Mouse (Mus musculus) stomach, postnatal 0 days (tissue): ENCODE measurements around the gene Ehbp1. TPM values are rescaled to one million over a fixed set of nuclear protein-coding genes. Genes with fewer than 3 reads are reported as not detected.
A peak's percentile ranks its signal among the peaks of the same experiment; 100 is the strongest.

Experiments used
- ATAC-seq: fragments of 200-750 bp; cut with Nextera tagmentation; 2 replicates; pipeline ENCODE4 v1.8.0; 2017; ENCODE audit not compliant: low FRiP score, low TSS enrichment
- DNase-seq: peaks from one replicate; pipeline ENCODE4 v3.0.0-alpha.2; 2016; ENCODE audit warnings: low spot score
- H3K27ac ChIP-seq: fragments of 300-500 bp; sonication (generic); replicated peaks from 2 replicates; pipeline ENCODE4 v1.5.1; 2014; ENCODE audit warnings: mild to moderate bottlenecking, control low read depth
- H3K27me3 ChIP-seq: fragments of 300-500 bp; sonication (generic); 2 replicates; pipeline ENCODE4 v1.6.1; 2014; ENCODE audit warnings: low read length; ENCODE audit not compliant: control insufficient read depth, insufficient read depth
- H3K36me3 ChIP-seq: fragments of 300-500 bp; sonication (generic); 2 replicates; pipeline ENCODE4 v1.6.1; 2014; ENCODE audit warnings: low read length, mixed read lengths; ENCODE audit not compliant: control insufficient read depth, insufficient read depth
- H3K4me1 ChIP-seq: fragments of 300-500 bp; sonication (generic); replicated peaks from 2 replicates; pipeline ENCODE4 v1.6.1; 2014; ENCODE audit warnings: antibody characterized with exemption; ENCODE audit not compliant: control insufficient read depth, insufficient read depth
- H3K4me2 ChIP-seq: fragments of 300-500 bp; sonication (generic); replicated peaks from 2 replicates; pipeline ENCODE4 v1.6.1; 2014; ENCODE audit warnings: low read depth, mild to moderate bottlenecking, control low read depth, moderate library complexity
- H3K4me3 ChIP-seq: fragments of 300-500 bp; sonication (generic); 2 replicates; pipeline ENCODE4 v1.5.1; 2014; ENCODE audit warnings: low read depth, low read length, control low read depth
- H3K9ac ChIP-seq: fragments of 300-500 bp; sonication (generic); 2 replicates; pipeline ENCODE4 v1.6.1; 2014; ENCODE audit warnings: mild to moderate bottlenecking, low read length, control low read depth, mixed read lengths
- H3K9me3 ChIP-seq: fragments of 300-500 bp; sonication (generic); 2 replicates; pipeline ENCODE4 v1.6.1; 2016; ENCODE audit warnings: low read length; ENCODE audit not compliant: control insufficient read depth
- CTCF ChIP-seq: IDR thresholded peaks from 2 replicates; pipeline ENCODE4 v1.5.1; 2016; ENCODE audit warnings: antibody characterized with exemption, low read depth, mild to moderate bottlenecking, moderate library complexity
- EP300 ChIP-seq: optimal IDR thresholded peaks from 2 replicates; pipeline ENCODE3; 2016; ENCODE audit warnings: antibody characterized with exemption
- WGBS: fragments of 180-500 bp; shearing (Covaris S2); extraction: QIAGEN DNeasy Blood & Tissue Kit; methylation state at CpG from one replicate; pipeline ENCODE4 v1.1.7; 2014; 5-methylcytosine and 5-hydroxymethylcytosine counted together
- polyA plus RNA-seq: library from polyadenylated mRNA; unstranded; fragments of >200 nt; fragmentation: Nextera tagmentation; extraction: Ambion mirVana; gene quantifications from 2 replicates; pipeline ENCODE4 v1.2.1, GENCODE M21; 2015

Gene Ehbp1
- polyA plus RNA-seq, 1 experiment from 2014 or later = 3.8 TPM

- no peaks in the 10 kb centered on the region for H3K36me3 ChIP-seq
- no peak overlapping the region for H3K4me3 ChIP-seq
- no peaks in the 10 kb centered on the region for H3K27me3 ChIP-seq
- DNase-seq (no peak), ATAC-seq (no peak)
- no peak overlapping the region for H3K9ac ChIP-seq
- H3K9me3 ChIP-seq = no peaks in the 10 kb centered on the region
- H3K4me2 ChIP-seq = no peak overlapping the region
- peaks cover 5% of the 10 kb centered on the region for H3K4me1 ChIP-seq
- H3K27ac ChIP-seq = peak overlapping the region; percentile 71
- WGBS = 56% methylated on average over 1 of the region's 1 CpGs
- TF ChIP-seq EP300 (no peak), CTCF (no peak)
Measured at GRCm38 (mm10) chr11:22348536-22348910, 6.4 kb upstream of the Ehbp1 start.

- Histone ChIP-seq H3K4me2 (no peak overlapping the region), H3K27ac (peak overlapping the region; percentile 71), H3K4me3 (no peak overlapping the region), H3K4me1 (peaks cover 5% of the 10 kb centered on the region), H3K9ac (no peak overlapping the region), H3K9me3 (no peaks in the 10 kb centered on the region), H3K27me3 (no peaks in the 10 kb centered on the region), H3K36me3 (no peaks in the 10 kb centered on the region)
- DNase-seq = no peak
- WGBS = 38% methylated on average over 13 of the region's 13 CpGs
- ATAC-seq = peak; percentile 48; the same call in 1 of the 2 replicates
- TF ChIP-seq EP300 (peak; percentile 85), CTCF (no peak)
Measured at GRCm38 (mm10) chr11:22347651-22348535, 5.8 kb upstream of the Ehbp1 start.

- Histone ChIP-seq H3K27ac (no peak overlapping the region), H3K27me3 (no peaks in the 10 kb centered on the region), H3K4me3 (no peak overlapping the region), H3K4me2 (no peak overlapping the region), H3K9ac (no peak overlapping the region), H3K9me3 (no peaks in the 10 kb centered on the region), H3K4me1 (no peaks in the 10 kb centered on the region), H3K36me3 (no peaks in the 10 kb centered on the region)
- DNase-seq (no peak), ATAC-seq (no peak)
- TF ChIP-seq EP300 = no peak
- WGBS = 69% methylated on average over 2 of the region's 2 CpGs
Measured at GRCm38 (mm10) chr11:22327302-22327910, 14.7 kb downstream of the Ehbp1 start.

- DNase-seq (no peak), ATAC-seq (no peak)
- Histone ChIP-seq H3K9me3 (no peaks in the 10 kb centered on the region), H3K36me3 (no peaks in the 10 kb centered on the region), H3K4me3 (no peak overlapping the region), H3K9ac (no peak overlapping the region), H3K4me2 (no peak overlapping the region), H3K27ac (no peak overlapping the region), H3K4me1 (no peaks in the 10 kb centered on the region), H3K27me3 (no peaks in the 10 kb centered on the region)
- TF ChIP-seq EP300 = no peak
- TF ChIP-seq CTCF = no peak
- WGBS = 83% methylated on average over 6 of the region's 6 CpGs
Measured at GRCm38 (mm10) chr11:22317824-22318411, 24.2 kb downstream of the Ehbp1 start.

GRCm38 (mm10) chr11:22315801-22316200 is 26.3 kb downstream of the Ehbp1 start:
- H3K36me3 ChIP-seq = no peaks in the 10 kb centered on the region
- no peak overlapping the region for H3K4me3 ChIP-seq
- H3K4me1 ChIP-seq = no peaks in the 10 kb centered on the region
- H3K27me3 ChIP-seq = no peaks in the 10 kb centered on the region
- H3K9me3 ChIP-seq = no peaks in the 10 kb centered on the region
- WGBS = 83% methylated on average over 1 of the region's 1 CpGs
- DNase-seq (peak; percentile 15), ATAC-seq (no peak)
- no peak overlapping the region for H3K4me2 ChIP-seq
- no peak overlapping the region for H3K27ac ChIP-seq
- no peak overlapping the region for H3K9ac ChIP-seq
- TF ChIP-seq EP300 (no peak), CTCF (peak; percentile 55)

GRCm38 (mm10) chr11:22301164-22301563 is 40.9 kb downstream of the Ehbp1 start:
- Histone ChIP-seq H3K36me3 (no peaks in the 10 kb centered on the region), H3K9ac (no peak overlapping the region), H3K4me1 (no peaks in the 10 kb centered on the region), H3K4me2 (no peak overlapping the region), H3K9me3 (no peaks in the 10 kb centered on the region), H3K27me3 (no peaks in the 10 kb centered on the region), H3K4me3 (no peak overlapping the region), H3K27ac (no peak overlapping the region)
- WGBS = 63% methylated on average over 6 of the region's 6 CpGs
- DNase-seq (no peak), ATAC-seq (no peak)
- no peak for TF ChIP-seq CTCF
- no peak for TF ChIP-seq EP300
